Mouse (Mus musculus) cortical plate, adult 2 months (tissue): ENCODE results near the gene Fgf5.

Experiments used
- CTCF ChIP-seq: fragments of 200-500 bp; IDR thresholded peaks from 2 replicates; pipeline ENCODE4 v1.5.1; 2011; ENCODE audit warnings: mild to moderate bottlenecking, control low read depth, low read length; ENCODE audit not compliant: insufficient read depth; ENCODE audit errors: extremely low read depth
- POLR2A ChIP-seq: fragments of 200-500 bp; IDR thresholded peaks from 2 replicates; pipeline ENCODE4 v1.6.1; 2011; ENCODE audit warnings: mild to moderate bottlenecking, low read length, control low read depth; ENCODE audit not compliant: insufficient read depth; ENCODE audit errors: extremely low read depth

DNA sequence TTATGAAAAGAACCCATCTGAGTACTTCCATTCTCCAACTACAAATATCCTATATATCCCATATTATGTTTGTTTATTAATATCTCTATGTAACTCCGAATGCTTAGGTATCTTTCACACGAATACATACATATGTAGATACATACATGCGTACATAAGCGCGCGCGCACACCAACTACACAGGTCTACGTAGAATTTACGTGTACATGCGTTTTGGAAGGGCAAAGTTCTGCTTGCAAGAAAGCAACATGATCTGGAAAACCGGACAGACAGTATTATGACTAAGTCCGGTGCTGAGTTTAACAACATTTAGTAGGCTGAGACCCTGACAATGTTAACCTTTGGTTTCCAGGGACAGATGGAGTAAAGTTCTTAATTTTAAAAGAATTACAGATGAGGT is 1.2 kb downstream of the Fgf5 start:
- no peak for TF ChIP-seq POLR2A
- no peak for TF ChIP-seq CTCF
